Mouse (Mus musculus): ENCODE results near the gene Mzt1.

The Mzt1 gene

DNA sequence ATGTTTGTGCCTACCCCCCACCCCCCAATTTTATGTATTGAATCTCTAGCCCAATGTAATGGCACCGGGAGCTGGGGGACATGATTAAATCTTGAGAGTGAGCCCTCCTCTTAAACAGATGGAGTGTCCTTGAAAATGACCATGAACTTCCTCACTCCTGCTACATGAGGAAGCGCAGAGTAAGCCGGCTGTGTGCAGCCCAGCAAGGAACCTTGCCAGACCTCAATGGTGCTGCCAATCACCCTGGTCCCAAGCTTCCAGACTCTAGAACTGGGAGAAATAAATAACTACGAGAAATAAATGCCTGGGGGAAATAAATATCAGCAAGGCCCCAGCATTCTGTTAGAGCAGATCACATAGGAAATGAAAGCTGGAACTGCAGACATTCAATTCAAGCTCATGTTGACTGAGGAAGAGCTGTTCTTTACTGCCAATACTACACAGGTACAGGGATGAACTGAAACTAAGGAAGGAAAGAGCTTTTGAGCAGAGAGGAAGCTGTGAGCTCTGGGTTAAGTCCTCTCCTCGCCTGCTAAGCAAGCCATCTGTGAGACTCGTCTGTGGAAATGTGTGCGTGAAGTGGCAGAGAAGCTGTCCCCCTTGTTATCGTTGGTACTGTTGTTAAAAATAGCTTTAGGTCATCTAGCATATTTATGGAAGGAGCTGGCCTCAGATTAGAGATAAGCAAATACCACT lies 35.6 kb downstream of the Mzt1 start:
- DNase-seq = no peak

DNA sequence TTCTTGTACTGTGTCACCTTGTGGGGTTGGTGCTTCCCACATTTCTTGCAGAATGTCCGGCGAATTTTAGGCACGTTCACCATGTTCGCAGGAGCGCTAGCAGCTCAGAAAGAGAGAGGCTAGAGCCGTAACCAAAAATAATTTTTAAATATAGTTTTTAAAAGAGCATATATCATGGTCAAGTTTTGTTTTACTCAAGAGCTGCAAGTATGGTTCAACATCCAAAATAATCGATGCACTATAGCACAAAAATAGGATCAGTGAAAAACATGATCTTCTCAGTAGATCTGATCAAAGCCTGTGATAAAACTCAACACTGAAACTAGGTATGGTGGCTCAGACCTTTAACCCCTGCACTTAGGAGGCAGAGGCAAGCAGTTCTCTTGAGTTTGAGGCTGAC lies 51.7 kb downstream of the Mzt1 start, which contains the start of gene Rpl36a-ps1:
Gene Rpl36a-ps1, minus strand, starts transcription at position 101 of the 400 bp plus-strand sequence.
- no peak for DNase-seq

DNA sequence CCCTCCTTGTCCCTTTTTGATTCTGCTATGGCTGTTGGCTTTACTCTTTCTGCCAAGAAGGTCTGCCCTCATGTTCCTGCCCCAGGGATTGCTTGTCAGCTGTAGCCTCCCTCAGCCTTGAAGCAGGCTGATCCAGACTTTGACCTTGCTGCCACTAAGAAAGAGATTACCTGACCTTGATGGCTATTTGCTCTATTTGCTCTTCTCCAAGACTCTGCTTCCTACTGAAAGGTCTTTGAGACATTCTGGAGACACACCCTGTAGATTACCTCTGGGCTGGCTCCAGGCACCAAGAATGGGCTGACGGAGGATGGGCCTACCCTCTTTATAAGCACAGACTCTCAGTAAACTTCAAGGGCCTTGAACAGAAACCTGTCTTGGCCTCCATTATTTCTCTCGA lies 53.5 kb downstream of the Mzt1 start:
- no peak for DNase-seq

DNA sequence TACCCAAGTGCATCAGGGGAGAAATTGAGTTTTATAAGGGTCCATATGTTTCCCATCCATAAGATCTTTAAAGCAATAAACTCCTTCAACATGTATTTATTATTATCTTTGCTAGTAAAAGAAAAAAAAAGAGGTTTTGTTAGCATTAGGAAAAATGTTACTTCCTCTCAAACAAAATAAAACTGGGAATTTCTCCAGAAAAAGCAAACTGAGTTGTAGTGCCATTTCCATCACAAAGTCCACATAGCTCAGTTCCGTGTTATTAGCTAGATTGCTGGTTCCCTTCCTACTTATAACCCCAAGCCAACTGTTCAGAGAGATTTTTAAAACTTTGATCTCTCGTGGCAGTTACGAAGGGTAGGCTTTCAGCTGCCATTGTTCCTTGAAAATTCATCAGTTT lies 55.3 kb downstream of the Mzt1 start:
- no peak for DNase-seq

DNA sequence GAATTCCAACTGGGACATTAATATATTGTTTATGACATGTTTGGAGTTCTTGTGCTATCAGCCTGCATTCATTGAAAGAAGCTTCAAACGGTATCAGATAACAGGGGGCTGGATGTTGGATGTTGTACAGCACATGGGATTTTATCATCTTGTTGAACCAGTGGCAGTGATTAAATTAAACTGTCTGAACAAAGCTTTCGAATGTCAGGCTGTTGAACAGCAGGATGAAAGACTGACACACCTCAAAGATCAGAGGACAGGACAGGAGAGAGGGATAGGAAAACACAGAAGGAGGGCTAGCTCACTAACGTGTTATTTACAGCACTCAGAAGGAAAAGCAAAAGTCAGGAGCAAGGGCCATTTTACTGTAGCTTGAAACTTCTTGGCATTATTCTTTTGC lies 56.1 kb downstream of the Mzt1 start:
- no peak for DNase-seq

Measured in lung, postnatal 14 days (tissue).